Mouse (Mus musculus) adrenal gland, postnatal 10 days (tissue): ENCODE measurements around the gene Mia. TPM values are rescaled to one million over a fixed set of nuclear protein-coding genes. Genes with fewer than 3 reads are reported as not detected.

Experiments used
- DNase-seq: peaks from one replicate; pipeline ENCODE4 v3.0.0; 2021; ENCODE audit warnings: mixed read lengths
- long read RNA-seq, 2 experiments: library from polyadenylated mRNA; stranded (forward); transcript quantifications; one replicate each; pipeline ENCODE4 v2.0.0; 2021
- total RNA-seq, 2 experiments: library from RNA; stranded (reverse); gene quantifications; 2 replicates each; pipeline ENCODE4 v1.2.3; 2021

The Mia gene
- total RNA-seq, result under 1 TPM in 1 of 2 experiments, not detected in 1; 0.69 TPM
- long read RNA-seq, experiment 1, partial matches to known transcripts, result 1 of 1 reads
- long read RNA-seq, experiment 1, other reads (novel, unspliced or antisense), result 0 of 1 reads
- long read RNA-seq, experiment 2, partial matches to known transcripts, result 0 of 1 reads
- long read RNA-seq, experiment 2, other reads (novel, unspliced or antisense), result 0 of 1 reads

DNA sequence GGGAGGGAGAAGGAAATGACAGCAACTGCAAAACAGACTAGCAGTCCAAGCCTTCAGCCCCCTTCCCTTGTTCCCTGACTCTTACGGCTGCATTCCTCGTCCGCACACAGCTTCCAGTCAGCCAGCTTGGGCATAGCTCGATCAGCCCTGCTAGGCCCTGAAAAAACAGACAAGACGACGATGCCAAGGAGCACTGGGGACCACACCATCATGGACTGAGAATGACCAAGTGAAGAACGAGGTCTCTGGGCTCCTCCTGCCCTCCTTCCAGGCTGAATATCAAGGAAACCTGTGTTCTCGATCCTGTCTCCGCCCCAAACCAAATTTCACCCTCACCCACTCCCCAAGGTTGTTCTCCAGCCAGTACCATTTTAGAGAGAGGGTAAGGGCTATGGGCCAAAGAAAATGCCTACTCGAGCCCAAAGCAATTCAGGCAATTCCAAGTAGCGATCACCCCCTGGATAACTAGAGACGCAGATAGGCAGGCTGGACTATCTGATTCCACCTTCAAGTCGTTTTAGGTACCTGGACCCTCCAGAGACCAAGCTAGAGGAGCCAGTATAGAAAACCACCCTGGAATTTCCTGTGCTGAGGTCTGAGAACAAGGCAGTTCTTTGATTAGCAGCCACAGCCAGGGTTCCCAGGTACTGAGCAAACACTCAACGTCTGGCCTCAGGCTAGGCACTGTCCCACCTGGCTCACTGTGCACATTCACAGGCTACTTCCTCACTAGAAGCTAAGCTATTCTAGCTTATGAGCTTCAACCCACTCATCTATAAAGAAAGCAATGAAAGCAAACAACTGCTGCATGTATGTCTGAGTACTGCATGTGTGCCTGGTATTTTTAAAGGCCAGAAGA, at the start of gene Mia, which contains the start of gene Gm21983:
Gene Mia, minus strand, starts transcription at position 321 of the 859 bp plus-strand sequence.
Gene Gm21983, minus strand, starts transcription at position 250 of the 859 bp plus-strand sequence.
- DNase-seq, result no peak

DNA sequence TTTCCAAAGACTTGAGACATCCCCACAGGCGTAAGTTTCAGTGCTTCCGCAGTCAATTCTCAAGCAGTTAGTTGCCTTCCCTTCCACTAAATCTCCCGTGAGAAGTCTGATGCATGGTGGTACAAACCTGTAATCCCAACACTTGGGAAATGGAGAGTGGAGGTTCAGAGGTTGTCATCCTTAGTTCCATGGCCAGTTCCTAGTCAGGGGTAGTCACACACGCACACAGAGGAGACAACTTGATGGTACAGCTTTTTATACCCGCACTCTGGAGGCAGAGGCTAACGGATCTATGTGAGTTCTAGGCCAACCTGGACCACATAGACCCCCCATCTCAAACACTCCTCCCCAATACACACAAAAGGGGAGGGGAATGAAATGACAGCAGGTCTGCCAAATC, 47.9 kb upstream of the Mia start:
- DNase-seq, result no peak

DNA sequence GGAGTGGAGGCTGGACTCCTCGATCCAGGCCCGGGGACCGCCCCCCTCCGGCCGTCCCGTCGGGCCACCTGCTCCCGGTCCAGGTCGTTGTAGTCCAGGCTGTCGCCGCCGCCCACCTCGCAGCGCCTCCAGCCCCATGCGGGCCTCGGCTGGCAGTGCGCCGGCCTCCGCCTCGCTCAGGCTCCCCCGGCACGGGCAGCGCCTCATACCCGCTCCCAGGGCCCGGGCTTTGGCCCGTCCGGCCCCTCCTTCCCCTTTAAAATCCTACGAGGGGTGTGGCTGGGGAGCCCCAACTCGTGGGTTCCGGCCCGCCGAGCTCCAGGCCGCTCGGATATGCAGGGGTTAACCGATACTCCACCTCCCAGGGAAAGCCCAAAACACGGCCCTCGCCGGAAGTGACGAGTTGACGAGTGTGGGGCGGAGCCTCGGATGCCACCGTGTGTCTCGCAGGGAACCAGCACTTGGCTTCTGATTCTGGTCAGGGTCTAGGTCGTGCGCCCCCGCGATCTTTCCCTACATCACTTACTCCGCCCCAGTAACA, 47.4 kb upstream of the Mia start, which contains the start of gene Itpkc:
Gene Itpkc, minus strand, starts transcription at position 381 of the 541 bp plus-strand sequence.
- DNase-seq, result peak; percentile 93

DNA sequence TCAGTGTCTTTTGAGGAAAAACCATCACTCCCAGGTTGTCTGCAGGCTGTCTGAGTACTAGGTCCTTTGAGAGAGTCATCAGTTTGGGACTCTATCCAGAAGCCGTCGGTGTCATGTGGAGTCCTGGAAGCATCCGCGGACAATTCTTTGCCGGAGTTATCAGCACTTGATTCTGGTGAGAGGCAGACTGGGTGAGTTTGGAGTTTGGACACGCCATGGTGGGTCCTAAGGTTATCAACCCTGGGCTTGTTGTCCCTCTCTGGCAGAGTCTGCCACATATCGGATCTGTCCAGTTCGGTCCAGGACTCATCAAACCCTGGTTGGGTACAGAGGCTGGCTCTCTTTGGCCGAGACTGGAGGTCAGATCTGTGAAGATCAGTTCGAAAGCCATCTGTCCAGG, 46.7 kb upstream of the Mia start:
- DNase-seq, result no peak

DNA sequence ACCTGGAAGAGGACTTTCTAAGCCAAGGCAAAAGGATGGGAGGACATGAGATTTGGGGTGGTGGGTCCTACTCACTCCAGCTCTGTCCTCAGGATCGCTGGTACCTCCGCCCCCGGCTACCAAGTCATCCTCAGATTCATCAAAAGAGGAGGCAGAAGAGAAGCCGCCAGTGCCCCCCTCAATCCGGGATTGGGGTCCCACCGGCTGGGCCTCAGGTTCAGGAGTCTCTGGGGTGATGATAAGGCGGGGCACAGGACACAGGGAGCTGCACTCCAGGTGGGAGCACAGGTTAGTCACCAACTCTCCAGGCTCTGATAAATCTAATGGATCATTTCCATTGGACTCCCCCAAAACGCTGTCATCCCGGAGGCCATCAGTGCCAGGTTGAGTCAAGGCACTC, 46.3 kb upstream of the Mia start:
- DNase-seq, result no peak

DNA sequence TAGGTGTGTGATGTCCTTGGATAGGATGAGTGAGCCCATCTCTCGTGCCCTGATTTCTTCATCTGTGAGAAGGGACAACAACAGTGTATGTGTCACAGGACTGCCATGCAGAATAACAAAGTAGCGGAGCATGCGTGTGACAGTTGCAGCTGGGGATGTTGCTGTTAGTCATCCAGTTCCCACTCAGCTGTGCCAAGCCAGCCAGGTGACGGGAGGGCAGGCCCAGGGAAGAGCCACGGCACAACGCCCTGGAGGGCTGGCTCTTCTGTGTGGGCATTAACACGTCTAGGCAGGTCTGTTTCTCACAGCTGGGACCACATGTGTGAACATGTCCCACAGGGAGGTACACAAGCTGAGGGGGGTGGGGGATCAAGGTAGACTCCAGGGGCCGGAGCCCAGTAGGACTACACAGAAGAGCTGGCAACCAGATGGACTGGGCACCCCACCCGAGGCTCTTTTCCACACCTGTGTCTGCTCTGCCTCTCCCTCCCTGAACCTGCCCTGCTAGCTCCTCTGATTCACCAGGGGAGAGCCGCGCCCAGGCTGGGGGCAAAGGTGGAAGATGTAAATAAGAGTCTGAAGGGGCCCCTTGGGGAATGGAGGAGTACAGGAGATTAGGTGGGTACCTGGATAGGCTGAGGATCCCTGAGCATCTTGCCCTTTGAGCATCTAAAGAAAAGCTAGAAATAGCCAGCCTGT, 44.1 kb upstream of the Mia start:
- DNase-seq, result peak; percentile 61

DNA sequence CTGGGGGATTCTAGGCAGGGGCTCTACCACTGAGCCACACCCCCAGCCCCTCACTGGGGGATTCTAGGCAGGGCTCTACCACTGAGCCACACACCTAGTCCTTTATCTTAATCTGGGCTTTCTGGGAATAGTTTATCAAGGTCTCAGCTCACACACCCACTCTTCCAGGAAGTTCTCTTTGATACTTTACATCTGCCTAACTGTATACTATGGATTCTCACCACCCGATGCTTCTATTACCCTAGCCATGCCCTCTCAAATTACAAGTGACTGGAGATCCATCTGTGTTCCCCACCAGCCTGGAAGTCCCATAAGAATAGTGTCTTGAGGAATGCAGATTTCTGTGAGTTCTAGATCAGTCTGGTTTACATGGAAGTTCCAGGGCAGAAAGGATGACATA, 41.6 kb upstream of the Mia start:
- DNase-seq, result no peak

DNA sequence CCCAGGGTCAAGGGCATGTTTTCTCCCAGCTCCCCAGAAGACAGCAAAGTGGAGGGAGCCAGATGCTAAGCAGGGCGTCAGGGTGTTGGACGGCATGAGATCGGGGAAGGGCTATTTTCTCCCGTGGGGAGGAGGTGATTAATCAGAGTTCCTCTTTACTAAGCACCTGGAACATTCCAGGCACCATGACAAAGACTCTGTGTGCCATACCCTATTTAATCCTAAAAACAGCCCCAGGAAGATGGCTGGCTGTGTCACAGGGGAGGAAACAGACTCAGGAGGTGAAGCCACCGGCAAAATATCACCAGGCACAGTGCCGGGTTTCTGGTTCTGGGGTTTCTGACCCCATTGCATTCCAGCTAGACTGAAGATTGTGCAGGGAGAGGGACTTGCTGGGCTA, 41.0 kb upstream of the Mia start:
- no peak for DNase-seq

DNA sequence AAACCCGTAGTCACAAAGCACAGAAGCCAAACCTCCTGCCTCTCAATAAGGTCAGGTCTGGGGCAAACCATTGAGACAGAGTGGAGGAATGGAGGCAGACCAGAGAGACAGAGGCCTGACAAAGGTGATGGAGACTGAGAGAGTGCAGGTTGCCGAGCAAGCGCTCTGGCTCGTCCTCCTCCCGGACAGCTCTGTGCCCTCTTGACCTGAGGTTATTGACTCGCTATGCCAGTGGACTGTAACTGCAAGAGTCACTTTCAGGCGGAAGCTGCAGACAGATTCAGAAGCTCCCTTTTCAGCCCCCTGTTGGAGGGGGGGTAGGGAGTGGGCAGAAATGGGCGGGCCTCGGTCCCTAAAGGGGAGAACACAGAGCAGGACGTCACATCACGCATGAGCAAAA, 39.0 kb upstream of the Mia start:
- DNase-seq, result no peak

DNA sequence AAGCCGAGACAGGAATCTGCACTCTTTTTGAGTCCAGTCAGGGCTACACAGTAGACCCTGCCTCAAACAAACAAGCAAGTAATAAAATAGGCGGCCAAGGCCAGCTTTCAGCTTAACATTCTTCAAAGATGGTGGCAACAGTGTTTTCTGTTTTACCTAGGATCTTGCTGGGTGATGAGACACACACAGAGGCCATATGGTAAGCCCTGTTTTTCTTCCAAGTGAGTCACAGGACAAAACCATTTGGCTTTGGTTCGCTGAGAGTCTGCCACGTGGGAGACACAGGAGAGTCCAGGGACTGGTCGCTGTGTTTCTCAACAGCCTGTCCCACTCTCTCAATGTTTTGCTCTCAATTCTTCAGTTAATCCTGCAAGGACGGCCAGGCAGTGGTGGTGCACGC, 37.6 kb upstream of the Mia start:
- DNase-seq, result peak; percentile 34

DNA sequence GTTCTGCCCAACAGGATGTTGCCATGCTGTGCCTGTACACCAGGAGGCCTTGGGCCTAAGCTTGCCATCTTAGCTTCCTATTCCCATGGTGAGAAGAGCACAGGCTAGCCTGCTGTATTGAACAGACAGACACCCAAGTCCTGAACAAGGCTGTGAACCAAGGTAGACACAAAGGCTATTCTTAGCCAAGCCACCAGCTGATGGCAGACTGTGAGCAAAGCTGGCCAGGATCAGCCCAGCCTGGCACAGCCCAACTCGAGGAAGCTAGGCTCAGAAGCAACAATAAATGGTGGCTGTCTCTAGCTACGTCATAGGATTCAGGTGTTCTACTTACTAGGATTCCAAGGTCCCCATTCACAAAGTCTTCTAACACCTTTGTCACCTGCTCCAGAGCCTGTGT, 31.7 kb upstream of the Mia start:
- no peak for DNase-seq

DNA sequence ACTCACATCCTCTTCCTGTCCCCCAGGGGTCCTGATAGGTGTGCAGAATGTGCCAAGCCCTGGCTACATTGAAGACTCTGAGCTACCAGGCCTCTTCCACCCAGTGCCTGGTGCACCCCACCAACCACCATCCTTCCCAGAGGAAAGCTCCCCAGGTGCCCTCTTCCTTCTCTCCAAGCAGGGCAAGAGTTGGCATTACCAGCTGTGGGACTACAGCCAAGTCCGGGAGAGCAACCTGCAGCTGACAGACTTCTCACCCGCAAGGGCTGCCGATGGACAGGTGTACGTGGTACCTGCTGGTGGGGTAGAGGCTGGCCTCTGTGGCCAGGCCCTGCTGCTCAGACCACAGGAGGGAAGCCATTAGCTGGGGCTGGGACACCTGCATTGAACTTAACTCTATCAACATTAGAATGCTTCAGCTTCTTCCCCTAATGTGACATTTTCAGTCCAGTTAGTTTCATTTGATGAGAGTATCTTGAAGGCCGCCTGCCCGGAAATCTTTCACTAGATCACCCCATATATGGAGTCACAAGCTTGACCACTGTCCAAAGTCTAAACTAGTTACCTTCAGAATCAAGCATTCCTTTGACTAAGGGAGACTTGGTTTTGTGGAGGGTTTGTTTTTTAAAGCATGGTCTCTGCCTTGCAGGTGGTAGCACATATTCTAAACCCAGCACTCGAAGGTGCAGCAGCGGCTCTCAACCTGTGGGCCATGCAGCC, 22.9 kb upstream of the Mia start:
- no peak for DNase-seq

DNA sequence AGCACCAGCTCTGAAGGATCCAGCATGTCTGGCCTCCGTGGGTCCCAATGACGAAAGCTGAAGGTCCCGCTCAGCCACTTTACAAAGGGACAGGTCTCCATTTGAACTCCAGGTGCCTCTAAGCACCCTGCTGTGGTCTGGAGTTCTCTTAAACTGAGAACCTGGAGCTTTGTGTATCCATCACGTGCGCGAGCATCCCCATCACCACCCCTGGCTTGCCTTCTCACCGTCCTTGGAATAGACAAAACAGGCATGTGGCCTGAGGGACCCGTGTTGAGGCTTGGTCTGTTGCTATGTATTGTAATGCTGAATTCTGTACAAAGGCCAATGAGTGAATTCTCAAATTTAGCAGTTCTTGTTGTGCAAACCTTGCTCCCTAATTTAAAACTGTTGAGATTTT, 17.8 kb upstream of the Mia start:
- no peak for DNase-seq

DNA sequence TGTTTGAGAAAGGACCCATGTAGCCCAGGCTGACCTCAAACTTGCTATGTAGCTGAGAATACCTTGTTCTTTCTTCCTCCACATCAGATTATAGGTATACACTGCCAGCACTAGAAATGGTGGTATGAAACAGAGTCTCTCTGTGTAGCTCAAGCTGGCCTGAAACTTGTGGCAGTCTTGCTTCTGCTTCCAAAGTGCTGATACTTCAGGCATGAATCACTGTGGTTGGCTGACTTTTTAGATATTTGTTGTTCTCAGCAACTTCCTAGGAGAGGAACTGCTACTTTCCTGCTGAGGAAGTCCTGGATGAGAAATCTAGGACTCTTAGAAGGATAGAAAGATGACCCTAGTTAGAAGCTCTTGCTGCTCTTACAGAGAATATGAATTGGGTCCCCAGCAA, 17.4 kb upstream of the Mia start:
- DNase-seq, result no peak

DNA sequence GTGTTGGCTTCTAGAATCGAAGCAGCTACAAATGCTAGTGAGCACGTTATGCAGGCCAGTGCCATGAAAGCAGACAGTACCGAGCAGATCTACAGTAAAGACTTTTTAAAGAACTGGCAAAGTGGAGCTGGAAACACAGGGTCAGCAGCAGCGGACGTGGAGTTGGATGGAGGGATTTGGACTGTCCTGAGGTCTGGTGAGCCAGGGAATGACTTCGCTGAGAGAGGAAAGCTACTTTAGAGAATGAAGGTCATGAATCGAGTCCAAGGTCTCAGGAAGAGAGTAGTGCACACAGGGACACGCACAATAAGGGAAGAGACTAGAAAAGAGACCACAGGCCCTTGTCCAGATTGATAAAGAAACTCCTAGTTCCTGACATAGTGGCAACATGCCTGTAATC, 16.7 kb upstream of the Mia start:
- peak; percentile 38 for DNase-seq

DNA sequence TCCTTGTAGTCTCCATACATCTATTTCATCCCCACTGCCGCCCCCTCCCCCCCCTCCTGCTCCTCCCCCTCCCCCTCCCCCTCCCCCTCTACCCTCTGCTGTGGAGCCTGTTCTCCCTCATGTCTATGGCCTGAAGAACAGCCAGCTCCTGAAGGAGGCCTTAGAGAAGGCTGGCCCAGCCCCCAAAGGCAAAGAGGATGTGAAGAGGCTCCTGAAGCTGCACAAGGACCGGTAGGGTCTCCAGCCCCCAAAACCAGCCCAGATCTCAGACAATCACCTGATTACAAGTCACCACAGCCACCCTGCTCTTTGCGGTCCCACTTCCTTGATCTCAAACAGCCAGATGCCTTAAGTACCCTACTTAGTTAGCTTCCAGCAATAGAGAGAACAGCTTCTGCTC, 16.2 kb upstream of the Mia start:
- DNase-seq, result no peak

DNA sequence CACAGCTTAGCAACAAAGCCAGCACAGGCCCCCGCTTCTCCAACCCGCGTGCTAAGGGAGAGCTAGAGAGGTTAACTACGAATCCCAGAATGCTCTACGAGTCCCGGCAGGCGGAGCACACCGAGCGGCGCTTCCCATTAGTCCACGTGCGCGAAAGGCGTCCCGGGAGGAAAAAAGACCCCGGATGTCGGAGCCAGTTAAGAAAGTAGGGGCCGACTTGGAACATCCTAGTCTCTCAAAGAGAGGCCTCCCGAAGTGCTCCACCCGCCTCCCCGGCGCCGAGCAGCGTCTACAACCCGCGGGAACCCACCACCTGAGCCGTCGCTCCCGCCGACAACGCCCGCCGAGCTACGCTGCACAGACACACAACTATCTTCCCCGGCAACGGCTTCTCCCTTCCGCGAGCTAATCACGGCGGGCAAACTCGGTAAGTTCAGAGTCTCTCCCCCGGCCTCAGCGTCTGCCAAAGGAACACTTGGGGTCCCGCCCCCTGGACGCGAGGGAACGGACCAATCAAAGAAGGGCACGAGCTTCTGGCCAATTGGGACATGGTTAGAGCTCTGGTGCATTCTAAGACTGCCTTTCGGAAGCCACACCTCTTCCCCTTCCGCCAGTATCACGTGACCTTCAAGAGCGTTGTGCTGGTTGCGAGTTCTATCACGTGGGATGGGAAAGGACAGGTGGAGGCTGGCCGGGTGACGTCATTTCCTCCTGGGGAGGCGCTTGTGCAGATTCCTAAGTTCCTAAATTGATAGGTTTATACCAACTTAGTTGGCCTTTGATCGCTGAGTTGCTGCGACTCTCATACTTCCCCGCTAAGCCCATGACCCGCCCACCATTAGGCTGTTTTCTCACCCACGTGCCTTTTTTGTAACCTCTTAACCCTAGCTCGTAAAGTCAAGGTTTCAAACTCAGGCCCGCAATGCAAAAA, 15.0 kb upstream of the Mia start, which contains the start of the genes BC024978 and Snrpa:
Gene BC024978, plus strand, starts transcription at position 101 of the 931 bp plus-strand sequence.
Gene Snrpa, minus strand, starts transcription at position 591 of the 931 bp plus-strand sequence.
- DNase-seq, result peak; percentile 95

DNA sequence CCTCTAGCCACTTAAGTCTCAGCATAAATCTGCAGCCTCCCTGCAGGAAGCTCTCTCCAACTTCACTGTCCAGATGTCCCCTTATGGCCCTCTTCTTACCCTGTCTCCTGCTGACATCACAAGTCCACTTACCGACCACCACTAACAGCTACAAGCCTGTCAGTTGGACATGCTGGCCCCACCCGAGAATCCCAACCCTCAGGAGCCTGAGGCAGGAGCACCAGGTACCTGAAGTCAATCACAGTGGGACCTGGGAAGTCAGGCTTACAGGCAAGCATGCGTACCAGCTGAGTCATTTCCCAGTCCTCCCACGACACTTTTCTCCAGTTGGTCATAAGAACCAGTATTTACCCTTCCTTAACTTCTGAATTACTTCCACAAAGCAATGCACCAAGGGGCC, 12.8 kb upstream of the Mia start:
- DNase-seq, result no peak

DNA sequence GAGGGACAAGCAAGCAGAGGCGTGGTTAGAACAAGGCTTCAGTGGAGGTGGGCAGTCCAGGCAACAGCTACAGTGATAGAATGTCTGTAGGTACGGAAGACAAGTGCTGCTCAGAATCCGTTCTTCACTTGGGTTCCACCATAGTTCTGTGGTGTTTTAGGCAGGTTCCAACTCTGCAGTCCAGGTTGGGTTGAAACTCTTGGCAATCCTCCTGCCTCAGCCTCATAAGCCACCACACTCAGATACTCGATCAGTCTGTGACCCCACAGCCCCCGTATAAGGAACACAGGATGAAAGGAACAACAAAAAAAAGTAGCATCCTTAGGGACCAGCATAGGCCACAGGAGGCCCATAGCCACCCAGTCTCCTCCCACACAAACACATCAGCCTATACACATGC, 11.5 kb upstream of the Mia start:
- no peak for DNase-seq

DNA sequence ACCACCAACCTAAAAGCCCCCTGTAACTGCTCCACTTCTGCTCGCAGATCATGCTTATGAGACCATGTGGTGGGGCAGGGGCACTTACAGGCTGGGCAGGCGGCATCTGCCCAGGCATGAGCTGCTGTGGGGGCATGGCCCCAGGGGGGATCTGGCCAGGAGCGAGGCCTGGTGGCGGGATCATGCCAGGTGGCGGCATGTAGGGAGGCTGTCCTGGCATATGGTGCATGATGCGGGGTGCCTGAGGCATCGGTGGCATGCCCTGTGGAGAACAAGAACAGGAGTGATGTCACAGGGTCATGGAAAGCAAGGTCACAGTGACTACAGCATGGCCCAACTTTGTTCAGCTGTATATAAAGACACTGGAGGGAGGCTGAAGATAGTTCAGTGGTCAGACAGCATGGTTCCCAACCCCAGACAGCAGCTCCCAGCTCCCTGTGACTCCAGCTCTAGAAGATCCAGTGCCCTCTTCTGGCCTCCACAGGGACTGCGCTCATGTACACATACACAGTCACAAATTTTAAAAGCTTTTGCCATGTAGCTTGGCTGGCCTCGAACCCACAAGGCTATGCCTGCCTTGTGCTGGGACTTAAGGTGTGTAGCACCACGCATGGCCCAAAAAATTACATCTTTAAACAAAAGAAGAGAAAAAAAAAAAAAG, 8.4 kb upstream of the Mia start:
- DNase-seq, result no peak
